In genomic region chr3:117868091-117868490, GRCm38 (mm10) we compare ENCODE assay signal across 8 mouse cellular contexts. TPM values are rescaled to one million over a fixed set of nuclear protein-coding genes. Genes with fewer than 3 reads are reported as not detected.
DNase-seq lines count a peak whose midpoint lies in the region; ATAC-seq and TF ChIP-seq lines count a peak whose summit lies in the region.

No protein-coding gene starts in this region.

- no peaks in the 10 kb centered on the region for H3K36me3 ChIP-seq in heart, embryonic 14.5 days (ENCODE audit: control insufficient read depth, insufficient read depth, low read length)
- H3K36me3 ChIP-seq in limb, embryonic 14.5 days (ENCODE audit: control insufficient read depth, insufficient read depth, low read length) = no peaks in the 10 kb centered on the region
- H3K36me3 ChIP-seq in neural tube, embryonic 14.5 days (ENCODE audit: control insufficient read depth, insufficient read depth, low read length) = no peaks in the 10 kb centered on the region

- H3K4me2 ChIP-seq in heart, embryonic 14.5 days (ENCODE audit: low read length) = peak overlapping the region; percentile 80
- peak overlapping the region; percentile 66 for H3K4me2 ChIP-seq in limb, embryonic 14.5 days (replicated peaks; ENCODE audit: low read depth, low read length, severe bottlenecking)
- peak overlapping the region; percentile 67 for H3K4me2 ChIP-seq in neural tube, embryonic 14.5 days (ENCODE audit: low read depth, low read length)

- peak overlapping the region; percentile 86 for H3K9ac ChIP-seq in heart, embryonic 14.5 days (ENCODE audit: low read length)
- H3K9ac ChIP-seq in limb, embryonic 14.5 days (ENCODE audit: low read depth, low read length, severe bottlenecking) = peak overlapping the region; percentile 70
- no peak overlapping the region for H3K9ac ChIP-seq in neural tube, embryonic 14.5 days (replicated peaks; ENCODE audit: low read depth, low read length)

- no peak for ATAC-seq in heart, embryonic 14.5 days (ENCODE audit: insufficient number of reproducible peaks, insufficient read depth, low FRiP score, low read depth)
- no peak for ATAC-seq in limb, embryonic 14.5 days (ENCODE audit: low FRiP score, low read depth)
- ATAC-seq in neural tube, embryonic 14.5 days (ENCODE audit: low read depth) = no peak; the same call in 1 of the 2 replicates
- no peak for ATAC-seq in activated CD4-positive, CD25-positive, alpha-beta regulatory T cell, adult 4 months

- peaks cover 2 to 23% of the 10 kb centered on the region in 2 experiments for H3K4me1 ChIP-seq in heart, embryonic 14.5 days (ENCODE audit: control insufficient read depth in 2 of 2, insufficient read depth in 2 of 2, low read length in 2 of 2)
- H3K4me1 ChIP-seq in limb, embryonic 14.5 days (ENCODE audit: control insufficient read depth, insufficient read depth, low read length) = peaks cover 3% of the 10 kb centered on the region
- H3K4me1 ChIP-seq in neural tube, embryonic 14.5 days (ENCODE audit: control insufficient read depth, insufficient read depth, low read length) = no peaks in the 10 kb centered on the region

- WGBS in heart, embryonic 14.5 days = 24% methylated on average over 2 of the region's 2 CpGs
- 68% methylated on average over 2 of the region's 2 CpGs for WGBS in limb, embryonic 14.5 days
- 80% methylated on average over 2 of the region's 2 CpGs for WGBS in neural tube, embryonic 14.5 days

- DNase-seq in retina, embryonic 14.5 days (ENCODE audit: low spot score) = peak; percentile 2
- no peak for DNase-seq in retina, postnatal 1 day
- DNase-seq in limb, embryonic 14.5 days (ENCODE audit: low spot score) = no peak
- DNase-seq in right cerebral cortex, postnatal 4 days = no peak
- DNase-seq in thymus, postnatal 25 days = no peak

- TF ChIP-seq POLR2A in limb, embryonic 14.5 days (IDR thresholded peaks at IDR 0.05; ENCODE audit: borderline replicate concordance, extremely low read depth, insufficient read depth, insufficient read length) = no peak

- no peaks in the 10 kb centered on the region for H3K9me3 ChIP-seq in heart, embryonic 14.5 days (ENCODE audit: control insufficient read depth, low read length)
- no peaks in the 10 kb centered on the region for H3K9me3 ChIP-seq in limb, embryonic 14.5 days (ENCODE audit: control insufficient read depth, low read length)
- H3K9me3 ChIP-seq in neural tube, embryonic 14.5 days (ENCODE audit: control insufficient read depth, low read length) = no peaks in the 10 kb centered on the region

- peak overlapping the region; percentile 50 to 89; a peak in 3 of 4 replicates for H3K27ac ChIP-seq in heart, embryonic 14.5 days (replicated peaks in 1 of 2; ENCODE audit: control insufficient read depth in 1 of 2, insufficient read depth in 1 of 2, low read depth in 2 of 2, low read length in 2 of 2)
- peak overlapping the region; percentile 82; the same call in 1 of the 2 replicates for H3K27ac ChIP-seq in limb, embryonic 14.5 days (replicated peaks; ENCODE audit: low read depth, low read length)
- H3K27ac ChIP-seq in neural tube, embryonic 14.5 days (ENCODE audit: low read depth, low read length) = no peak overlapping the region

- peak overlapping the region; percentile 77 to 99 for H3K4me3 ChIP-seq in heart, embryonic 14.5 days (ENCODE audit: control insufficient read depth in 1 of 2, insufficient read depth in 1 of 2, low read depth in 1 of 2, low read length in 2 of 2)
- H3K4me3 ChIP-seq in limb, embryonic 14.5 days (replicated peaks; ENCODE audit: low read length) = peak overlapping the region; percentile 65
- peak overlapping the region; percentile 56 for H3K4me3 ChIP-seq in neural tube, embryonic 14.5 days (ENCODE audit: low read depth, low read length)

- H3K27me3 ChIP-seq in heart, embryonic 14.5 days (ENCODE audit: control insufficient read depth, insufficient read depth, low read length) = no peaks in the 10 kb centered on the region
- no peaks in the 10 kb centered on the region for H3K27me3 ChIP-seq in limb, embryonic 14.5 days (ENCODE audit: control insufficient read depth, insufficient read depth, low read length)
- no peaks in the 10 kb centered on the region for H3K27me3 ChIP-seq in neural tube, embryonic 14.5 days (ENCODE audit: control insufficient read depth, insufficient read depth, low read length)

RNA-seq across cellular contexts. Expression of gene Snx7, which starts 0.6 kb away (rescaled TPM):
- 45.9 and 47.9 TPM in 2 replicates for polyA plus RNA-seq in heart, embryonic 14.5 days (2014; fragmentation: Nextera tagmentation; extraction: Ambion mirVana)
- polyA plus RNA-seq in limb, embryonic 14.5 days (2012; rRNA removed) = 16.6 and 23.4 TPM in 2 replicates
- polyA plus RNA-seq in limb, embryonic 14.5 days (2014; fragmentation: Nextera tagmentation; extraction: Ambion mirVana) = 33.5 and 38.3 TPM in 2 replicates
- polyA plus RNA-seq in neural tube, embryonic 14.5 days (2014; fragmentation: Nextera tagmentation; extraction: Ambion mirVana) = 6.7 and 16.0 TPM in 2 replicates
- polyA plus RNA-seq in activated CD4-positive, CD25-positive, alpha-beta regulatory T cell, adult 4 months (2017; shearing (Covaris generic)) = not detected
